Mouse (Mus musculus): ENCODE measurements around the gene Ddx41.

DNA sequence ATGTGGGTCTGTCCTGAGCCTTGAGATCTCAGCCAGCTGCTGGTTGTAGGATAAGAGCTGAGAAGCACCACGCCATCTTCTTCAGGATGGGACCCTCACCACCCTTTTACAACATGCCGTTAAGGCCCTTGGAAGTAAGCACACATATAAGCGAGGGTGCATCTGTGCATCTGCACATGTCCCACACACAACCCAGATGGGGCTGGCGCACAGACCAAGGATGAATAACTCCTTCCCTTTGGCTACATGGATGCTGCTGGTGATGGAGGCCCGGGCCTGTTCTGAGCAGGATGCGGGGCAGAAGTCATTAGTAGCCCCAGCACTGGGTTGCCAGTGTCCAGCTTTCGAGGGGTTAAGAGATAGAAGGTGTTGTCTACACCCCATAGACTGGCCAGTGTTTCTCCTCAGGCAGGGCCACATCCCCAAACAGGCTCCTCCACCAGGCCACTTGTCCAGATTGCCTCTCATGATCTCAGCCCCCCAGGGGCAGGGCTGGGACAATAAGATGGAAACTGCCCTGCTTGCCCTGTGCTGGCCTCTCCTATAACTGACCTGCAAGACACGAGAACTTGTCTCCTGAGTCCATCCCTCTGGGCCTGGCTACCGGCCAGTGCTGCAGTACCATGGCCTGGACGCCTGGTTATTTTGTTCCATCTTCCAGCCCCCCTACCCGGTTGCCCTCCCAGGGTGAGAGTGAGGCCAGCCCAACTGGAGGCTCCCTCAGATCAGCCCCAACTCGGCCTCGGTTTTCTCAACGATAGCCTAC lies 50.2 kb downstream of the Ddx41 start:
- TF ChIP-seq CTCF (IDR thresholded peaks at IDR 0.05; ENCODE audit: borderline replicate concordance, insufficient read depth, low read length): no peak
- TF ChIP-seq POLR2A (IDR thresholded peaks at IDR 0.05; ENCODE audit: low read depth, low read length): no peak
